Mouse (Mus musculus) T-helper 2 cell (primary cell): ENCODE results near the gene Rnf220.

Experiments
- in situ Hi-C: fragments of 300-600 bp; cut with MboI, MseI; formaldehyde crosslinking; loops from one replicate; pipeline ENCODE4 v1.15.1; 2025; ENCODE audit warnings: high pct_unique_total_duplicates

Rnf220 gene

GRCm38 (mm10) chr4:117303581-117304238, 193.1 kb downstream of the Rnf220 start:
- in situ Hi-C loops = no loop called here

- in situ Hi-C loops = no loop called here
Observed at GRCm38 (mm10) chr4:117302027-117302806, 194.6 kb downstream of the Rnf220 start.

- in situ Hi-C loops = no loop called here
Observed at GRCm38 (mm10) chr4:117299921-117300320, 196.9 kb downstream of the Rnf220 start.

GRCm38 (mm10) chr4:117297819-117298218, 199.0 kb downstream of the Rnf220 start:
- in situ Hi-C loops = no loop called here

GRCm38 (mm10) chr4:117296849-117297593, 199.8 kb downstream of the Rnf220 start:
- in situ Hi-C loops = no loop called here

- in situ Hi-C loops = no loop called here
Observed at GRCm38 (mm10) chr4:117291696-117292095, 205.2 kb downstream of the Rnf220 start.

GRCm38 (mm10) chr4:117288927-117289801, 207.7 kb downstream of the Rnf220 start:
- in situ Hi-C loops = no loop called here

- in situ Hi-C loops = no loop called here
Observed at GRCm38 (mm10) chr4:117288277-117288926, 208.4 kb downstream of the Rnf220 start.

GRCm38 (mm10) chr4:117284363-117284762, 212.5 kb downstream of the Rnf220 start:
- in situ Hi-C loops = no loop called here

- in situ Hi-C loops = no loop called here
Observed at GRCm38 (mm10) chr4:117283271-117284191, 213.3 kb downstream of the Rnf220 start.

- in situ Hi-C loops = no loop called here
Observed at GRCm38 (mm10) chr4:117281090-117281845, 215.6 kb downstream of the Rnf220 start.

GRCm38 (mm10) chr4:117280397-117280930, 216.4 kb downstream of the Rnf220 start:
- in situ Hi-C loops = no loop called here

- in situ Hi-C loops = no loop called here
Observed at GRCm38 (mm10) chr4:117279253-117279642, 217.6 kb downstream of the Rnf220 start.

GRCm38 (mm10) chr4:117278381-117279252, 218.2 kb downstream of the Rnf220 start:
- in situ Hi-C loops = no loop called here

GRCm38 (mm10) chr4:117277687-117278086, 219.2 kb downstream of the Rnf220 start:
- in situ Hi-C loops = no loop called here

- in situ Hi-C loops = no loop called here
Observed at GRCm38 (mm10) chr4:117277021-117277420, 219.8 kb downstream of the Rnf220 start.

GRCm38 (mm10) chr4:117276281-117276711, 220.6 kb downstream of the Rnf220 start:
- in situ Hi-C loops = no loop called here

GRCm38 (mm10) chr4:117274720-117275119, 222.1 kb downstream of the Rnf220 start:
- in situ Hi-C loops = no loop called here
